Mouse (Mus musculus) liver, adult 2 months (tissue): ENCODE measurements at regions not wholly inside any gene's neighbourhood (a gene's known extent, or its start where the extent isn't known, plus 50 kb on each side); places are given as distances from the start of the nearest gene placed in this dataset.

ENCODE experiments used
- DNase-seq: peaks from one replicate; pipeline ENCODE4 v3.0.0-alpha.2; 2011; ENCODE audit warnings: low read depth, low spot score; ENCODE audit errors: extremely low read depth
- H3K27ac ChIP-seq: fragments of 200-500 bp; replicated peaks from 2 replicates; pipeline ENCODE4 v1.5.1; 2012; ENCODE audit warnings: low read depth, mild to moderate bottlenecking, control low read depth, inconsistent platforms, low read length; ENCODE audit not compliant: insufficient read depth
- H3K27me3 ChIP-seq: fragments of 200-500 bp; 2 replicates; pipeline ENCODE4 v1.6.1; 2012; ENCODE audit warnings: mild to moderate bottlenecking, moderate library complexity, low read length, inconsistent platforms; ENCODE audit not compliant: control insufficient read depth, insufficient read depth
- H3K36me3 ChIP-seq: fragments of 200-500 bp; 2 replicates; pipeline ENCODE4 v1.6.1; 2012; ENCODE audit warnings: low read length, inconsistent platforms; ENCODE audit not compliant: control insufficient read depth, insufficient read depth
- H3K4me1 ChIP-seq: fragments of 200-500 bp; 2 replicates; pipeline ENCODE4 v1.6.1; 2011; ENCODE audit warnings: low read length; ENCODE audit not compliant: control insufficient read depth, insufficient read depth
- H3K4me3 ChIP-seq: fragments of 200-500 bp; 2 replicates; pipeline ENCODE4 v1.5.1; 2011; ENCODE audit warnings: low read depth, mild to moderate bottlenecking, control low read depth, low read length, moderate library complexity; ENCODE audit not compliant: insufficient read depth
- H3K79me2 ChIP-seq: fragments of 200-500 bp; 2 replicates; pipeline ENCODE4 v1.6.1; 2012; ENCODE audit warnings: inconsistent platforms, mild to moderate bottlenecking, low read length, moderate library complexity; ENCODE audit not compliant: control insufficient read depth, insufficient read depth
- H3K9ac ChIP-seq: fragments of 200-500 bp; 2 replicates; pipeline ENCODE4 v1.6.1; 2012; ENCODE audit warnings: low read depth, mild to moderate bottlenecking, control low read depth, inconsistent platforms, low read length
- CTCF ChIP-seq: fragments of 200-500 bp; IDR thresholded peaks from 2 replicates; pipeline ENCODE4 v1.5.1; 2011; ENCODE audit warnings: low read depth, low read length, control low read depth
- POLR2A ChIP-seq: fragments of 200-500 bp; IDR thresholded peaks from 2 replicates; pipeline ENCODE4 v1.6.1; 2011; ENCODE audit warnings: low read length, control low read depth; ENCODE audit not compliant: insufficient read depth; ENCODE audit errors: extremely low read depth
- WGBS: fragments of 180-500 bp; shearing (Covaris S2); methylation state at CpG from one replicate; pipeline ENCODE4 v1.1.7; 2018; 5-methylcytosine and 5-hydroxymethylcytosine counted together

DNA sequence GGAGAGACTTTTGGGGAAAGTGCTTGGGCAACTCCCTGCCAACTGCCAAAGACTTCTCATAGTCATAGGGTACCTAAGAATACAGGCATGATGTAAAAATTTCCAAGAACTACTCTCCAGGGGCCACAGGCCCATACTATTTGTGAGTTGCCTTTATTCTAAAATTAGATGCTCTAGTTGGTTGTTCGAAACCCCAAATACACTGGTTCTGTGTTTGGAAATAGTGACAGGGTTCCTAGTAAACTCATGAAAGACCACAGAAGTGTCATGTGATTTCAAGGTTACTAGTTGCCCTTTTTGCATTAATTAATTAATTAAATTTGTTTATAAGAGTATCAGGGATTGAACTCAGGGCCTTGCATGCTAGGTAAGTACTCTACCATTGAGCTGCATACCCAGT, 77.8 kb downstream of the Cxcr4 start:
- Histone ChIP-seq H3K79me2 (no peaks in the 10 kb centered on the region), H3K4me1 (no peaks in the 10 kb centered on the region), H3K9ac (no peak overlapping the region), H3K27me3 (no peaks in the 10 kb centered on the region), H3K36me3 (no peaks in the 10 kb centered on the region), H3K4me3 (no peak overlapping the region), H3K27ac (no peak overlapping the region)
- no peak for DNase-seq
- WGBS = 90% methylated on average over 1 of the region's 1 CpGs
- TF ChIP-seq CTCF = no peak
- no peak for TF ChIP-seq POLR2A

DNA sequence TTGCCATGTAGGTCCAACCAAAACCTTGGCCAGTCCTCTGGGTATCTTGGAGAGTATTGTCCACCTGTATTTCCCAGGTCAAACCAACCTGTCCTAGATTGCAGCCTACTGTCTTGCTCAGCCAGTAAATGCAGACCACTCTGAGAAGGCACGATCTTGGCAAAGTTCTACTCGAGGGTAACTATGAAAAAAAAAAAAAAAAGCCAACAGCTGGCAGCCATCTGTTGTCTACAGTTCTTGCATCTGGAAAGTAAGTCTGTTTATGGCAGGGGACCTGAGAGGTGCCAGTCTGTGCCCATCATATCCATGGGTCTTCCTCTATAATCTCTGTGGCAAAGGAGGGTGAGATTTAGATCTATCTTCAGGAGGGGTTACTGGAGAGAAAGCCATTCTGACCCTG, 78.2 kb downstream of the Cxcr4 start:
- Histone ChIP-seq H3K36me3 (no peaks in the 10 kb centered on the region), H3K4me1 (no peaks in the 10 kb centered on the region), H3K9ac (no peak overlapping the region), H3K4me3 (no peak overlapping the region), H3K27ac (no peak overlapping the region), H3K79me2 (no peaks in the 10 kb centered on the region), H3K27me3 (no peaks in the 10 kb centered on the region)
- DNase-seq = no peak
- WGBS = 76% methylated on average over 2 of the region's 2 CpGs
- no peak for TF ChIP-seq CTCF
- TF ChIP-seq POLR2A = no peak

GRCm38 (mm10) chr1:128513153-128513552, 78.9 kb downstream of the Cxcr4 start:
- WGBS = 59% methylated on average over 4 of the region's 4 CpGs
- Histone ChIP-seq H3K79me2 (no peaks in the 10 kb centered on the region), H3K4me3 (no peak overlapping the region), H3K4me1 (no peaks in the 10 kb centered on the region), H3K27ac (no peak overlapping the region), H3K36me3 (no peaks in the 10 kb centered on the region), H3K27me3 (no peaks in the 10 kb centered on the region), H3K9ac (no peak overlapping the region)
- no peak for DNase-seq
- TF ChIP-seq POLR2A (no peak), CTCF (no peak)

- Histone ChIP-seq H3K9ac (no peak overlapping the region), H3K27ac (no peak overlapping the region), H3K4me3 (no peak overlapping the region), H3K27me3 (no peaks in the 10 kb centered on the region), H3K36me3 (no peaks in the 10 kb centered on the region), H3K79me2 (no peaks in the 10 kb centered on the region), H3K4me1 (no peaks in the 10 kb centered on the region)
- 84% methylated on average over 2 of the region's 2 CpGs for WGBS
- TF ChIP-seq CTCF = no peak
- TF ChIP-seq POLR2A = no peak
- no peak for DNase-seq
Observed at GRCm38 (mm10) chr1:128508816-128509461, 83.2 kb downstream of the Cxcr4 start.

- 69% methylated on average over 4 of the region's 4 CpGs for WGBS
- Histone ChIP-seq H3K27ac (no peak overlapping the region), H3K27me3 (no peaks in the 10 kb centered on the region), H3K36me3 (no peaks in the 10 kb centered on the region), H3K79me2 (no peaks in the 10 kb centered on the region), H3K4me1 (no peaks in the 10 kb centered on the region), H3K9ac (no peak overlapping the region), H3K4me3 (no peak overlapping the region)
- no peak for TF ChIP-seq POLR2A
- DNase-seq = no peak
Observed at GRCm38 (mm10) chr1:128506551-128507313, 85.4 kb downstream of the Cxcr4 start.

DNA sequence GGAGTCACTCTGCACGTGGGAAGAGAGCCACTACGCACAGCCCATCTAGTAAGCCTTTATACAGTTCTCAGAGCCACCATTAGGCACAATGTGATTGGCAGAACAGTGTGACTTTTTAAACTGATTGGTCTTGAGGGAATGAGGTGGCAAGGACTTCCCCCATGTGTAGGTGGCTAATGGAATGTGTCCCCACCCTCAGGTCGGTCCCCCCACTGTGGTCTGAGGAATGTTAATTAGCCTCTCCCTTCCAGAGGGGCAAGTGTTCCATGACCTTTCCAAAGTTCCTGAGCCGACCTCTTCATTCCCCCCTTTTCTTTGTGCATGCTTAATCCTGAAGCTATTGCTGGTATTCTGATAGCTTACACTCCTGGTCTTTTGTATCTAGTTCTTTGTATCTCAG, 87.2 kb upstream of the Dars start:
- DNase-seq = no peak
- Histone ChIP-seq H3K4me3 (no peak overlapping the region), H3K27ac (no peak overlapping the region), H3K9ac (no peak overlapping the region), H3K4me1 (no peaks in the 10 kb centered on the region), H3K27me3 (no peaks in the 10 kb centered on the region), H3K79me2 (no peaks in the 10 kb centered on the region), H3K36me3 (no peaks in the 10 kb centered on the region)
- whole genome bisulfite sequencing = 70% methylated on average over 4 of the region's 4 CpGs
- no peak for TF ChIP-seq CTCF
- TF ChIP-seq POLR2A = no peak
